Mouse (Mus musculus) c-Kit-negative CD71-positive TER-119-positive erythroid progenitor cells, embryonic 14.5 days (primary cell): ENCODE data around the gene Mrgprx2.
"Not testable (repeated sequence)": the region's sequence is repeated elsewhere in the genome, so short reads cannot be mapped to it uniquely, and the experiment has no call there.

Experiments
- DNase-seq: peaks from one replicate; pipeline ENCODE4 v3.0.0-alpha.2; 2013; ENCODE audit warnings: low read depth, low spot score

The Mrgprx2 gene

GRCm38 (mm10) chr7:48499221-48499620 is at the start of gene Mrgprx2:
Gene Mrgprx2 (minus strand): TSS chr7:48499321.
- DNase-seq, result no peak

DNA sequence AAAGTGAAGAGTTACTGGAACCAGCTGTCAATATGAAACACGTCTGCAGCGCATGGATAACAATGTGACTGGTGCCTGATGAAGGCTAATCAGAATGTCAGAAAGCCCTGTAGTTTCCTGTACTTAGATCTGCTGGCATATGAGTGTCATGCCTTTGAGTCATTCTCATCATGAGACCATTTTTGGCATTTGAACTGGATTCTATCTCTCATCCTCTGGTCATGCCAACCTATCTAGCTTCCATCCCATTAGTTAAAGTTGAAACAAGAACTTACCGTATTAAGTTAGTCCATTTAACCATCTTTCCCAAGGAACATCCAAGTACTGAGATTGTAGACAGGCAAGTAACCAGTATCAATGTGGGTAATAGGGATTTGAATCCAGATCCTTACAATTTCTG is 42.9 kb downstream of the Mrgprx2 start, which contains the start of gene Mrgprb1:
Mrgprb1 (minus strand) TSS at position 101 of the 400 bp plus-strand sequence.
- no peak for DNase-seq

GRCm38 (mm10) chr7:48436581-48436980 is 62.5 kb downstream of the Mrgprx2 start:
- DNase-seq, result no peak

DNA sequence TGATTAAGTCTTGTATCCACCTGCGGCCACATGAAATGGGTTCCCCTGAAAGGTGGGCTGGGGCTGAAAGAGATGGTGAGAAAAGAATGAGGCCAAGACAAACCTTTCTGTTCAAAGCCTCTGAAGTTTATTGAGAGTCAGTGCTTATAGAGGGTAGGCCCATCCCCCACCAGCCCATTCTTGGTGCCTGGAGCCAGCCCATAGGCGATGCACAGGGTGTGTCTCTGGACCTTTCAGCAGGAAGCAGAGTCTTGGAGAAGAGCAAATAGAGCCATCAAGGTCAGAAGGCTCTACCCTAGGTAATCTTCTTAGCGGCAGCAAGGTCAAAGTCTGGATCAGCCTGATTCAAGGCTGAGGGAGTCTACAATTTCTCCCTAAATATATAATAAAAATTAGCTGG is 63.2 kb downstream of the Mrgprx2 start:
- DNase-seq, result not testable (repeated sequence)
